Mouse (Mus musculus): ENCODE data around the gene Grpr.

The Grpr gene

DNA sequence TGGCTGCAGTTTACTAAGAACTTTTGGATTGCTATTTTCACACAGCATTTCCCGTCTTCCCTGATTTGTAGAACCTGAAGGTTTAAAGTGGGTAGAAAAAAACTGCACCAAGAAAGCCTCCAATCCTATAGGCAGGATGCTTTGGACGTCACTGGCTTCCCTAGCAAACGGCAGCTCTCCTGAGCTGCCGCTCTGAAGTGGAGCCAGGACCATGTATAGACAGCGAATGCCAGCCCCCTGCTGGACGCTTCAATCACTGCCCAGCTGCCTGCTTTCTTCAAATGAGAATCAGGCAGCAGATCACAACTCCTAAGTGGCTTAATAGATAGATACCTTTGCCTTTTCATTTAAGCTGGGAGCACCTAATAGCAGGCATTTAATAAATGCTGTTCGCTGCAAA lies at the start of gene Grpr:
Grpr (minus strand) TSS at position 12 of the 400 bp plus-strand sequence.
- peak in 1 of 2 experiments; percentile 6 for DNase-seq

DNA sequence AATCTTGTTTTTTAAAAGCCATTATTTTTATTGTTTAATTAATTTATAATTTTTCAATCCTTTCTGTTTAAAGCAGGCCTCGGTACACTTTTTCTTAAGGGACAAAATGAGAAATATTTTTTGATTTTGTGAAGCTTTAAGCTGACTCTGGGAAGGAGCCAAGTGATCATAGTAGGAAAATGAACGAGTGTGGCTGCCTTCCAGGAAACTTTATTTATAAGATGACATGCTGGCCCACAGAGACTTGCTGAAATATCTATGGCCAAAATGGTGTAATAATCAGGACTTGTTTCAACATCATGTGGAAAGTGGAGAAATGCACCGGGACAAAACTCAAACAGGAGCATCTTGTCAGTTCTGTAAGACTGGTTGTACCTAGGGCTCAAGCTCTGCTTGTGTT lies 11.0 kb upstream of the Grpr start:
- no peak for DNase-seq

DNA sequence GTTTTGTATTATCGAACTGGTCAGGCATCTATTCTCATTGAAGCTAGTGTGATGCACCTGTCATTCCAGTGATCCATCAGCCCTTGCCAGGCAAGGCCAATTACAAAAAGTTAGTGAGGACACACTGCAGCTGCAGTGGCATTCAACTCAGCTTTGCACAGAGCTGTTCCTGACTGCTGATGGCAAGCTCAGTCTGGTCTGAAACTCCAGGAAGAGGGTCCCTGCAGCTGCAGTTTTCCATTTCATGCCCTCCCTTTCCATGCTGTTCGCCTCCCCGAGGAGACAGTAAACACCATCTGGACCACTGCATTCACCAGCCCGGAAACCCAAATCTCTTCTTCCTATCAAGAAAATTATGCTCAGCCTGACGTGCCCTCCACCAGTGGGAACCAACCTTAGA lies 2.4 kb downstream of the Grpr start:
- DNase-seq, result no peak

GRCm38 (mm10) chrX:163532836-163533235 lies 16.6 kb downstream of the Grpr start:
- DNase-seq, result no peak

DNA sequence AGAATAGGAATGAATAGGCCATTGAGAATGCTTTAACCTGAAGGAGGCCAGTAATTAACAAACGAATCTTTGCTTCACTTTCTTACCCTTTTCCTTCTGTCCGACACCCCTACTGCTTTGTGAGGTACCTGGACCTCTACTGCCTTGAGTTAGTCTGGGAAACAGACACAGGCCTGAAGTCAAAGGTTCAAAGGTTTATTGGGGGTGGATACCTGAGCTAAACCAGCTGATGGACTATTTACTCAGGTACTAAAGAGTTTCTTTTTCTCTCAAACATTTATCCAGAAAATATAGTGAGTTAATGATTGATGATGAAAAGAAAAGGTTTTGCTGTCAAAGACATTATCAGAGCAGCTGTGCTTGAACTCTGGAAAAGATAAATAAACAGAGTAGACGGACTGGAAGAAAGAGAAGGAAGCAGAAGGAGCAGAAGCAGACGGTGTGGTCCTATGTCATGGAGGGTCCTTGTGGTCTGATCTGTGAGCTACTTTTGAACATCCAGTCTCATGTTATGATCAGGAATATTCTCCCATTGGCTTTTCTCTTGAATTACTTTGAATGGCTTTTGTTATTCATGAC lies 30.4 kb downstream of the Grpr start:
- no peak for DNase-seq

DNA sequence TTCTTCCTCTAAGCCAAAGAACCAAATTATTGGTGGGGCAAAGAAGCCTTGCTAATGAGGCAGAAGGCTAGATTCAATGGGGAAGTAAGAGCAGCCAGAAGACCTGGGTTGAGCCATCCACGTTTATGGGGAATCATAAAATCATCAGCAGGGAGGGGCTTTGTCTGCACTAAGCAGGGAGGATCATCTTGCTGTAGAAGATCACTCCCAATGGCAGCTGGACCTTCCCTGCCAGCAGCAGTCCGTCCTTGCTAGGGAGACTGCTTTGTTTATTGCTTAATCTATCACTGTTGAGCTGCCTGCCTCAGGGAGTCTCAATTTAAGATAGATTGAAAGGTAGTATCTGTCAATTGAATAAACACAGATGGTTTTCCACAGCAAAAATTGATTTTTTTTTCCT lies 37.7 kb downstream of the Grpr start:
- DNase-seq, result no peak

DNA sequence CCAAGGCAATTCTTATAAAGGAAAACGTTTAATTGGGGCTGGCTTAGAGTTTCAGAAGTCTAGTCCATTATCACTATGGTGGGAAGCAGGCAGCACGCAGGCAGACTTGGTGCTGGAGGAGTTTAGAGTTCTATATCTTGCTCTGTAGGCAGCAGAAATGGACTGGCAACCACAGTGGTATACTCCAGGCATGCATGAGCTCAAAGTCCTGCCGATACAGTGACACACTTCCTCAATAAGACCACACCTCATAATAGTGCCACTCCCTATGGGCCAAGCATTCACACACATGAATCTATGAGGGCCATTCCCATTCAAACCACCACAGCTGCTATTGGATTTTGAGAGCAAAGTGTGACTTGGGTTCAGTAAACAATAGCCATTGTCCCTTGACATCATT lies 47.4 kb downstream of the Grpr start:
- DNase-seq, result no peak
